Mouse (Mus musculus): ENCODE measurements around the gene Dnajc25. TPM values are rescaled to one million over a fixed set of nuclear protein-coding genes. Genes with fewer than 3 reads are reported as not detected.

The Dnajc25 gene
- polyA plus RNA-seq, 1 experiment from 2014 or later, result 13.7 TPM

- peak; percentile 47; the same call in 1 of the 2 replicates for ATAC-seq (ENCODE audit: insufficient number of reproducible peaks, insufficient read depth, low FRiP score, low read depth)
- peak overlapping the region; percentile 72 for H3K4me2 ChIP-seq (ENCODE audit: low read length)
- WGBS, result 77% methylated on average over 10 of the region's 10 CpGs
- no peak overlapping the region for H3K27ac ChIP-seq (replicated peaks in 1 of 2; ENCODE audit: control insufficient read depth in 1 of 2, insufficient read depth in 1 of 2, low read depth in 2 of 2, low read length in 2 of 2)
- H3K9ac ChIP-seq (ENCODE audit: low read length), result peak overlapping the region; percentile 76
- peaks cover 4 to 5% of the 10 kb centered on the region in 2 experiments; a peak in 1 of 4 replicates for H3K4me1 ChIP-seq (ENCODE audit: control insufficient read depth in 2 of 2, insufficient read depth in 2 of 2, low read length in 2 of 2)
- H3K27me3 ChIP-seq (ENCODE audit: control insufficient read depth, insufficient read depth, low read length), result no peaks in the 10 kb centered on the region
- H3K36me3 ChIP-seq (ENCODE audit: control insufficient read depth, insufficient read depth, low read length), result 0 out of 2 replicates have a peak, but pooled peaks cover 5% of the 10 kb centered on the region
- peak overlapping the region; percentile 60 to 77 for H3K4me3 ChIP-seq (ENCODE audit: control insufficient read depth in 1 of 2, insufficient read depth in 1 of 2, low read depth in 1 of 2, low read length in 2 of 2)
- H3K9me3 ChIP-seq (ENCODE audit: control insufficient read depth, low read length), result peaks cover 3% of the 10 kb centered on the region; the same call in 1 of the 2 replicates
Observed at GRCm38 (mm10) chr4:59034325-59034917, 39.6 kb downstream of the Dnajc25 start.

- H3K9ac ChIP-seq (ENCODE audit: low read length), result peak within 1 kb of the TSS; percentile 76
- peak within 1 kb of the TSS; percentile 60 to 77 for H3K4me3 ChIP-seq (ENCODE audit: control insufficient read depth in 1 of 2, insufficient read depth in 1 of 2, low read depth in 1 of 2, low read length in 2 of 2)
- ATAC-seq (ENCODE audit: insufficient number of reproducible peaks, insufficient read depth, low FRiP score, low read depth), result peak; percentile 78
- no peaks in the 10 kb centered on the region for H3K27me3 ChIP-seq (ENCODE audit: control insufficient read depth, insufficient read depth, low read length)
- WGBS, result 8% methylated on average over 75 of the region's 76 CpGs
- peaks cover 3% of the 10 kb centered on the region; the same call in 1 of the 2 replicates for H3K9me3 ChIP-seq (ENCODE audit: control insufficient read depth, low read length)
- peaks cover 4 to 5% of the 10 kb centered on the region in 2 experiments; a peak in 1 of 4 replicates for H3K4me1 ChIP-seq (ENCODE audit: control insufficient read depth in 2 of 2, insufficient read depth in 2 of 2, low read length in 2 of 2)
- peaks cover 9% of the 10 kb centered on the region; the same call in 1 of the 2 replicates for H3K36me3 ChIP-seq (ENCODE audit: control insufficient read depth, insufficient read depth, low read length)
- H3K27ac ChIP-seq (replicated peaks in 1 of 2; ENCODE audit: control insufficient read depth in 1 of 2, insufficient read depth in 1 of 2, low read depth in 2 of 2, low read length in 2 of 2), result no peak within 1 kb of the TSS; a peak in 2 of 4 replicates
- H3K4me2 ChIP-seq (ENCODE audit: low read length), result peak within 1 kb of the TSS; percentile 72
Observed at GRCm38 (mm10) chr4:59034918-59035785, 40.3 kb downstream of the Dnajc25 start, which contains the start of gene Gng10. Gene Gng10, plus strand, starts transcription at chr4:59035088.

GRCm38 (mm10) chr4:59035786-59036350 is 41.0 kb downstream of the Dnajc25 start:
- Histone ChIP-seq H3K27ac (replicated peaks in 1 of 2; ENCODE audit: control insufficient read depth in 1 of 2, insufficient read depth in 1 of 2, low read depth in 2 of 2, low read length in 2 of 2) (no peak overlapping the region), H3K27me3 (ENCODE audit: control insufficient read depth, insufficient read depth, low read length) (no peaks in the 10 kb centered on the region), H3K9me3 (ENCODE audit: control insufficient read depth, low read length) (peaks cover 3% of the 10 kb centered on the region; the same call in 1 of the 2 replicates), H3K36me3 (ENCODE audit: control insufficient read depth, insufficient read depth, low read length) (peaks cover 9% of the 10 kb centered on the region; the same call in 1 of the 2 replicates), H3K4me1 (ENCODE audit: control insufficient read depth in 2 of 2, insufficient read depth in 2 of 2, low read length in 2 of 2) (peaks cover 4 to 5% of the 10 kb centered on the region in 2 experiments; a peak in 1 of 4 replicates), H3K4me3 (ENCODE audit: control insufficient read depth in 1 of 2, insufficient read depth in 1 of 2, low read depth in 1 of 2, low read length in 2 of 2) (peak overlapping the region; percentile 60 to 77), H3K4me2 (ENCODE audit: low read length) (peak overlapping the region; percentile 72), H3K9ac (ENCODE audit: low read length) (peak overlapping the region; percentile 76; the same call in 1 of the 2 replicates)
- ATAC-seq (ENCODE audit: insufficient number of reproducible peaks, insufficient read depth, low FRiP score, low read depth), result no peak
- WGBS, result 67% methylated on average over 18 of the region's 18 CpGs

GRCm38 (mm10) chr4:59036490-59037127 is 41.7 kb downstream of the Dnajc25 start:
- ATAC-seq (ENCODE audit: insufficient number of reproducible peaks, insufficient read depth, low FRiP score, low read depth), result no peak

GRCm38 (mm10) chr4:59037525-59037924 is 42.7 kb downstream of the Dnajc25 start:
- no peak overlapping the region for H3K4me2 ChIP-seq (ENCODE audit: low read length)
- WGBS, result 61% methylated on average over 3 of the region's 3 CpGs
- peaks cover 3% of the 10 kb centered on the region; the same call in 1 of the 2 replicates for H3K9me3 ChIP-seq (ENCODE audit: control insufficient read depth, low read length)
- ATAC-seq (ENCODE audit: insufficient number of reproducible peaks, insufficient read depth, low FRiP score, low read depth), result no peak
- no peak overlapping the region for H3K27ac ChIP-seq (replicated peaks in 1 of 2; ENCODE audit: control insufficient read depth in 1 of 2, insufficient read depth in 1 of 2, low read depth in 2 of 2, low read length in 2 of 2)
- H3K4me1 ChIP-seq (ENCODE audit: control insufficient read depth in 2 of 2, insufficient read depth in 2 of 2, low read length in 2 of 2), result peaks cover 4 to 5% of the 10 kb centered on the region in 2 experiments; a peak in 1 of 4 replicates
- H3K36me3 ChIP-seq (ENCODE audit: control insufficient read depth, insufficient read depth, low read length), result peaks cover 14% of the 10 kb centered on the region; the same call in 1 of the 2 replicates
- no peaks in the 10 kb centered on the region for H3K27me3 ChIP-seq (ENCODE audit: control insufficient read depth, insufficient read depth, low read length)
- no peak overlapping the region for H3K9ac ChIP-seq (ENCODE audit: low read length)
- H3K4me3 ChIP-seq (ENCODE audit: control insufficient read depth in 1 of 2, insufficient read depth in 1 of 2, low read depth in 1 of 2, low read length in 2 of 2), result no peak overlapping the region

More at GRCm38 (mm10) chr4:59036490-59037127, 41.7 kb downstream of the Dnajc25 start:
- no peak overlapping the region for H3K27ac ChIP-seq (replicated peaks in 1 of 2; ENCODE audit: control insufficient read depth in 1 of 2, insufficient read depth in 1 of 2, low read depth in 2 of 2, low read length in 2 of 2)
- 46% methylated on average over 13 of the region's 13 CpGs for WGBS
- H3K4me1 ChIP-seq (ENCODE audit: control insufficient read depth in 2 of 2, insufficient read depth in 2 of 2, low read length in 2 of 2), result peaks cover 4 to 5% of the 10 kb centered on the region in 2 experiments; a peak in 1 of 4 replicates
- H3K27me3 ChIP-seq (ENCODE audit: control insufficient read depth, insufficient read depth, low read length), result no peaks in the 10 kb centered on the region
- peaks cover 3% of the 10 kb centered on the region; the same call in 1 of the 2 replicates for H3K9me3 ChIP-seq (ENCODE audit: control insufficient read depth, low read length)
- H3K4me2 ChIP-seq (ENCODE audit: low read length), result peak overlapping the region; percentile 21; the same call in 1 of the 2 replicates
- H3K36me3 ChIP-seq (ENCODE audit: control insufficient read depth, insufficient read depth, low read length), result peaks cover 9% of the 10 kb centered on the region; the same call in 1 of the 2 replicates
- no peak overlapping the region for H3K4me3 ChIP-seq (ENCODE audit: control insufficient read depth in 1 of 2, insufficient read depth in 1 of 2, low read depth in 1 of 2, low read length in 2 of 2)
- H3K9ac ChIP-seq (ENCODE audit: low read length), result no peak overlapping the region

GRCm38 (mm10) chr4:59040397-59041287 is 45.8 kb downstream of the Dnajc25 start:
- ATAC-seq (ENCODE audit: insufficient number of reproducible peaks, insufficient read depth, low FRiP score, low read depth), result no peak
- WGBS, result 80% methylated on average over 11 of the region's 11 CpGs

More at GRCm38 (mm10) chr4:59040397-59041287, 45.8 kb downstream of the Dnajc25 start:
- Histone ChIP-seq H3K27me3 (ENCODE audit: control insufficient read depth, insufficient read depth, low read length) (no peaks in the 10 kb centered on the region), H3K9me3 (ENCODE audit: control insufficient read depth, low read length) (no peaks in the 10 kb centered on the region), H3K9ac (ENCODE audit: low read length) (no peak overlapping the region), H3K36me3 (ENCODE audit: control insufficient read depth, insufficient read depth, low read length) (peaks cover 14% of the 10 kb centered on the region; the same call in 1 of the 2 replicates), H3K4me1 (ENCODE audit: control insufficient read depth in 2 of 2, insufficient read depth in 2 of 2, low read length in 2 of 2) (peaks cover 4 to 5% of the 10 kb centered on the region in 2 experiments; a peak in 1 of 4 replicates), H3K4me2 (ENCODE audit: low read length) (no peak overlapping the region), H3K27ac (replicated peaks in 1 of 2; ENCODE audit: control insufficient read depth in 1 of 2, insufficient read depth in 1 of 2, low read depth in 2 of 2, low read length in 2 of 2) (no peak overlapping the region), H3K4me3 (ENCODE audit: control insufficient read depth in 1 of 2, insufficient read depth in 1 of 2, low read depth in 1 of 2, low read length in 2 of 2) (no peak overlapping the region)
